Mouse (Mus musculus) forebrain, embryonic 10.5 days (tissue): Measurements from ENCODE around the gene Kcnab3. TPM values are rescaled to one million over a fixed set of nuclear protein-coding genes. Genes with fewer than 3 reads are reported as not detected.
A peak's percentile ranks its signal among the peaks of the same experiment; 100 is the strongest.

ENCODE experiments used
- DNase-seq: peaks from one replicate; pipeline ENCODE4 v3.0.0-alpha.2; 2017; ENCODE audit warnings: low spot score; ENCODE audit errors: extremely low spot score
- H3K27ac ChIP-seq: fragments of 300-500 bp; sonication (generic); 2 replicates; pipeline ENCODE4 v1.5.1; 2016; ENCODE audit warnings: mild to moderate bottlenecking
- H3K27me3 ChIP-seq: fragments of 300-500 bp; sonication (generic); 2 replicates; pipeline ENCODE4 v1.6.1; 2016; ENCODE audit warnings: mild to moderate bottlenecking; ENCODE audit not compliant: poor library complexity, severe bottlenecking
- H3K36me3 ChIP-seq: fragments of 300-500 bp; sonication (generic); replicated peaks from 2 replicates; pipeline ENCODE4 v1.6.1; 2016; ENCODE audit warnings: mild to moderate bottlenecking, moderate library complexity
- H3K4me1 ChIP-seq: fragments of 300-500 bp; sonication (generic); 2 replicates; pipeline ENCODE4 v1.6.1; 2016
- H3K4me3 ChIP-seq: fragments of 300-500 bp; sonication (generic); 2 replicates; pipeline ENCODE4 v1.5.1; 2016; ENCODE audit warnings: mild to moderate bottlenecking, moderate library complexity
- H3K9me3 ChIP-seq: fragments of 300-500 bp; sonication (generic); 2 replicates; pipeline ENCODE4 v1.6.1; 2016; ENCODE audit warnings: mild to moderate bottlenecking, moderate library complexity
- WGBS: fragments of 180-500 bp; shearing (Covaris S2); methylation state at CpG from one replicate; pipeline ENCODE4 v1.1.7; 2016; 5-methylcytosine and 5-hydroxymethylcytosine counted together
- polyA plus RNA-seq: library from polyadenylated mRNA; unstranded; fragments of >200 nt; fragmentation: Nextera tagmentation; extraction: Ambion mirVana; gene quantifications from 2 replicates; pipeline ENCODE4 v1.2.1, GENCODE M21; 2016

The Kcnab3 gene
- polyA plus RNA-seq, 1 experiment from 2014 or later = 1.2 TPM

DNA sequence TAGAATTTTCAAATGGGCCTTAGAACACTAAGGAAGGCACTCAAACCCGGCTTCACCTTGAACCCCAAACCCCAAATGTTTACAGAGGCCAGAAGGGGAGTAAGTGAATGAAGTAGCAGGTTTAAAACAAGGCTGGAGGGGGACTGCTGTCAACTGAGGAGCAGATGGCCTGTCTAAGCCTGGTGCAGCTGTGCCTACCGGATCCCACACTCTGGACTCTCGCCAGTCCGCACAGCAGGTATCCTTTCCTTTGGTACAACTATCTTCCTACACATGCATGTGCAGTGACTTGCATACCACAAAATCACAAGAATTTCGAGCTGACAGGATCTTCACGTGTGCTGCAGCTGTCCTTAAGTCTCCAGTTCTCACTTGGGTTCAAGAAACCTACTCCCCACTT, 4.0 kb upstream of the Kcnab3 start:
- Histone ChIP-seq H3K36me3 (peaks cover 43% of the 10 kb centered on the region), H3K4me1 (peaks cover 56% of the 10 kb centered on the region), H3K27ac (peak overlapping the region; percentile 97; the same call in 1 of the 2 replicates), H3K9me3 (no peaks in the 10 kb centered on the region), H3K27me3 (peaks cover 13% of the 10 kb centered on the region), H3K4me3 (peak overlapping the region; percentile 77)
- no peak for DNase-seq
- 78% methylated on average over 6 of the region's 6 CpGs for WGBS

DNA sequence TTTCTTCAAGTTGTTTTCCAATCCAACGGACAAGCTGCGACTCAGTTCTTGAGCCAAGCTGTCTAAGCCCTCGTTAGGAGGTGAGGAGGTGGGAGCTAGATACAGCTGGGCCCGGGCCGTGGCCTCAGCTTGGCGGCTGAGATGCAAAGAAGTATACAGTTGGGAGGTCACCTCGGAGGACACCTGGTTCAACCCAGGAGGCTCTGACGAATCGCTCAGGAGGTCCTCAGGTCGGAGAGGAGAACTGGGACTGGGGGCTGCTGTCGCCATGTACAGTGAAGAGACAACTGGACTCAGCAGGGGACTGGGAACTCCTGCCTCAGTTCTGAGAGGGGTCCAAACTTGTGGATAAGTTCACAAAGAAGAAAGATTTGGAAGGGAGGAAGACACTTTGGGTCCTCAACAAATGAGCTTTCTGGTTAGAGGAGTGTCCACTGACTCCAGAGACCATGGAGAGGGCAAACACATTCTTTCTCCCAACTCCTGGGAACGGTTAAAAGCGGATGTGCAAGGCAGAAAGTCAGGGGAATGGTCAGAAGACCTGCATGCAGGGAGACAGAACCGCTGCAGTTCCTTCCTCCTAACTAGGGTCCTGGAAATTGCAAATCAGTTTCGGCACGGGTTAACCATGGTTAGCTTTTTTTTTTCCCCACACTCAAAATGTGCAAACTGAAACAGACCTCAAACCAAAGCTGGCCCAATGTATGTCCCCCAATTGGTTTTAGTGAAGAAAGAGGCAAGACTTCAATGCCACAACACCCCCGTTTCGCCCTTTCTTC, 3.2 kb upstream of the Kcnab3 start:
- Histone ChIP-seq H3K27ac (peak overlapping the region; percentile 97), H3K4me3 (peak overlapping the region; percentile 77), H3K36me3 (peaks cover 34% of the 10 kb centered on the region), H3K4me1 (peaks cover 65% of the 10 kb centered on the region), H3K27me3 (peaks cover 22% of the 10 kb centered on the region), H3K9me3 (no peaks in the 10 kb centered on the region)
- DNase-seq = no peak
- 33% methylated on average over 18 of the region's 18 CpGs for WGBS

DNA sequence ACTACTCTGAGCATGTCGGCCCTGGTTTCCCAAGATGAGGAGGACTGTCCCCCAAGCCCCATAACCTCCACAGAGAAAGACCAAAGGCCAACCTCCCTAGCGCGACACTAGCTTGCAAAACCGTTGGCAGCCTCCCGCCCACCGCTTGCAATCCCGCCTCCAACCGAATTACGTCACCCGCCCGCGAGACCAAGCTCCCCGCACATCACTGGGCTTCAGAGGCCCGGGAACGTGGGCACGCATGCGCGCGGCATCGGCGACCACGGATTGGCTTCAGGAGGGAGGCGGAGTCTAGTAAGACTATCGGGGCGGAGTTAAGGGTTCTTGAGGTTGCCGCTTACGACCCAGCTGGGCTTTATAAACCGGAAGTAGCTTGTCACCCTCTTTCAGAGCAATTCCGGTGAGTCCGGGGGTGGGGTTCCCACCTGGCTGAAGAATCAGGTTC, 2.4 kb upstream of the Kcnab3 start, which contains the start of the genes Cntrob and Trappc1:
Gene Cntrob, minus strand, starts transcription at position 109 of the 445 bp plus-strand sequence.
Gene Trappc1, plus strand, starts transcription at position 314 of the 445 bp plus-strand sequence.
- Histone ChIP-seq H3K27ac (peak within 1 kb of the TSS; percentile 97), H3K36me3 (peaks cover 26% of the 10 kb centered on the region), H3K4me1 (peaks cover 66% of the 10 kb centered on the region), H3K27me3 (peaks cover 30% of the 10 kb centered on the region), H3K4me3 (peak within 1 kb of the TSS; percentile 77), H3K9me3 (no peaks in the 10 kb centered on the region)
- DNase-seq = peak; percentile 100
- WGBS = under 1% methylated on average over 30 of the region's 30 CpGs

DNA sequence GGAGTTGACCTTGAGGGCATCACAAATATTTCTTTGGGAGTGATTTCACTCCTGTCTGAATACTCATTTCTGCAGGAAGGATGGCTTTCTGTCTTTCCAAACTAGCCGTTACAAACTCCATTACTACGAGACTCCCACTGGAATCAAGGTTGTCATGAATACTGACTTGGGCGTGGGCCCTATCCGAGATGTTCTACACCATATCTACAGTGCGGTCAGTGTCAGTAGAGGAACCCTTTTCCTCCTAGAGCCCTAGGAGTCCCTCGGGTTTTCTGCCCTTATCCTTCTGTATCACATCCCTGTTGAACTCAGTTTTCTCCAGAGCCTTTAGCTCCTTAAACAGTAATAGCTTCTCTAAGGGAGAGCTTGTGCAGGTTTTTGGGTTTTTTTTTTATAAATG, 1.3 kb upstream of the Kcnab3 start:
- H3K4me3 ChIP-seq = peak overlapping the region; percentile 77
- peaks cover 15% of the 10 kb centered on the region for H3K36me3 ChIP-seq
- 0 out of 2 replicates have a peak overlapping the region, but pooled peaks have one; percentile 97 for H3K27ac ChIP-seq
- DNase-seq = no peak
- H3K4me1 ChIP-seq = peaks cover 66% of the 10 kb centered on the region
- WGBS = 82% methylated on average over 6 of the region's 6 CpGs
- no peaks in the 10 kb centered on the region for H3K9me3 ChIP-seq
- H3K27me3 ChIP-seq = peaks cover 41% of the 10 kb centered on the region

DNA sequence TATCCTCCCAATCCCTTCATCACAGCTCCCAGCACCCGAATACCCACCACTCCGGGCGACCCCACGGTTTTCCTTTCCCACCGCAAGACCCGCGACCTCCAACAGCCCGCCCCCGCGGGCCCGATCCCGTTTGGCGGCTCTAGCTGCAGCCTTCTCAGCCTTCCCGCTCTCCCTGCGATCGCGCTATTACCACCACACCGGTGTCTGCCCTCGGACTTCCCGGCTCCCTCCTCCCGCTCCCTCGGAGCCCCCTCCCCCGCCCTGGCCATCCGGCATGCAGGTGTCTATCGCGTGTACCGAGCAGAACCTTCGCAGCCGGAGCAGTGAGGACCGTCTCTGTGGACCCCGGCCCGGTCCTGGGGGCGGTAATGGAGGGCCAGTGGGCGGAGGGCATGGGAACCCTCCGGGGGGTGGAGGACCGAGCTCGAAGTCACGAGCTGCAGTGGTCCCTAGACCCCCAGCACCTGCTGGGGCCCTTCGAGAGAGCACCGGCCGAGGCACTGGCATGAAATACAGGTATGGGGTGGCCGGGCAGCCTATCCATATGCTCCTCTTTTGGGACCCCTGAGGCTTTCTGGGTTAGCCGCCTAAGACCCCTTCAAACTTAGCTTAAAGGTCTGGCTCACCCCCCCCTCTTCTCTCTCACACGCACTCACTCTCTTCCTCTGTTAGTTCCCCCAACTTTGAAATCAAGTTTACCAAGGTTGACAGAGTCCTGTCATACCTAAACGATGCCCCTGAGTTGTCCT, 524 bp downstream of the Kcnab3 start:
- Histone ChIP-seq H3K4me1 (peaks cover 65% of the 10 kb centered on the region), H3K27me3 (peaks cover 59% of the 10 kb centered on the region), H3K36me3 (no peaks in the 10 kb centered on the region), H3K27ac (peak overlapping the region; percentile 76), H3K4me3 (peak overlapping the region; percentile 77), H3K9me3 (no peaks in the 10 kb centered on the region)
- DNase-seq = no peak
- WGBS = 1% methylated on average over 45 of the region's 45 CpGs

DNA sequence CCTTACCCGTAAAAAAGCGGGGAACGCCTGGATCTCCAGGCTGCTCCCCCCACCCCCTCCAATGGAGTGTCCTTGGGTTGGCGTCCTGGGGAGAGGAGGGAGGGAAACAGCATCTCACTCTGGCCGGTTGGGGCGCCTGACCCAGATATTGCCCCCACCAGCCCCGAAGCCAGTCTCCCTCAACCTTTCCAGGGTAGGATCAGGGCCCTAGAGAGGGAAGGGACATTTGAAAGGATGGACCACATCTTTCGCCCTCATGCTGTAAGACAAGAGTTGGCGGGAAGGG, 1.0 kb downstream of the Kcnab3 start:
- Histone ChIP-seq H3K36me3 (no peaks in the 10 kb centered on the region), H3K4me1 (peaks cover 65% of the 10 kb centered on the region), H3K9me3 (no peaks in the 10 kb centered on the region), H3K27ac (no peak overlapping the region), H3K27me3 (peaks cover 60% of the 10 kb centered on the region), H3K4me3 (peak overlapping the region; percentile 77)
- DNase-seq = no peak
- WGBS = 7% methylated on average over 9 of the region's 9 CpGs

DNA sequence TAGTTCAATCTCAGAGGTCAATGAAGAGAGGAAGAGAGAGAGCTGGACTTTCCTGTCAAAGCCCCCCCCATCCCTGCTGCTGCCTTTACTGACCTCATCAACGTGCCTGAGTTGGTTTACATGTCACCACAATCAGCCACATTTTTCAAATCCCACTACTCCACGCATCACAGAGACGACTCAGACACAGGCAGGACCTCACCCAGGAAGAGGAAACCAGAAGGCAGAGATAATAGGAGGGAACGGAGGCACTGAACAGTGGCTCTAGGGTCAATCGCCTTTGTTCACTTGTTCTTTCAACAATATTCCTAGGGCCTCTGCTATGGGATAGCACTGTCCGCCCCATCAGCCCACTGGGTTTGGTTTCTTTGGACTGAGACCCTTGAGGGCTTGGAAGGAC, 1.6 kb downstream of the Kcnab3 start:
- H3K4me3 ChIP-seq = no peak overlapping the region; the same call in 1 of the 2 replicates
- 49% methylated on average over 6 of the region's 6 CpGs for WGBS
- no peak overlapping the region for H3K27ac ChIP-seq
- H3K4me1 ChIP-seq = peaks cover 65% of the 10 kb centered on the region
- DNase-seq = no peak
- H3K9me3 ChIP-seq = no peaks in the 10 kb centered on the region
- no peaks in the 10 kb centered on the region for H3K36me3 ChIP-seq
- H3K27me3 ChIP-seq = peaks cover 60% of the 10 kb centered on the region

DNA sequence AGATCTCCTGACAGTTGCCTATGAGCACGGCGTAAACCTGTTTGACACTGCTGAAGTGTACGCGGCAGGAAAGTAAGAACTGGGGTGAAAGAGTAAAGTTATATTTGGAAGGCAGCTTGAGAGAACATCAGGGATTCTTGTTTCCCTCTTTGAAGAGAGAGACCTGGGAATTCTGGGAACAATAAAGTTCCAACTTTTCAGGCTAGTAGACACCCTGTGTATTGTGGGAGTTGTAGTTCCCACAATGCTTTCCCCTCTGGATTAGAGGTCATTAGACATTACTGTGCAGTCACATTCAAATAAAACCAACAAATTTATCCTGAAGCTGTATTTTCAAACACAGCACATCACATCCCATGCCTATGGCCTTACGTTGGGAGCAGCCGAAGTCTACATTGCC, 2.5 kb downstream of the Kcnab3 start:
- no peaks in the 10 kb centered on the region for H3K9me3 ChIP-seq
- WGBS = 92% methylated on average over 6 of the region's 6 CpGs
- H3K4me1 ChIP-seq = peaks cover 65% of the 10 kb centered on the region
- H3K4me3 ChIP-seq = no peak overlapping the region
- H3K27ac ChIP-seq = no peak overlapping the region
- no peaks in the 10 kb centered on the region for H3K36me3 ChIP-seq
- H3K27me3 ChIP-seq = peaks cover 60% of the 10 kb centered on the region
- no peak for DNase-seq

DNA sequence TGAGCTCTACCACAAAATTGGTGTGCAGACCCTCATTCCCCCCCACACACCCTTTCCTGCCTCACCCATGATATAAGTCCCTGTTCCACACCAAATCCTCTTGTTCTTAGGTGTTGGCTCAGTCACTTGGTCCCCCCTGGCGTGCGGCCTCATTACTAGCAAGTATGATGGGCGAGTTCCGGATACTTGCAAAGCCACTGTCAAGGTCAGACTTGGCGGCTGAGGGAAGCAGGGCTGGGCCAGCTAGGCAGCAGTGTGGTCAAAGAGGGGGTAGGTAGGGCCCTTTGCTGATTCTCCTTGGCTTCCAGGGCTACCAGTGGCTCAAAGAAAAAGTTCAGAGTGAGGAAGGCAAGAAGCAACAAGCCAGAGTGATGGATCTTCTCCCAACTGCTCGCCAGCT, 5.1 kb downstream of the Kcnab3 start:
- DNase-seq = no peak
- Histone ChIP-seq H3K27ac (peak overlapping the region; percentile 9), H3K27me3 (peaks cover 55% of the 10 kb centered on the region), H3K36me3 (no peaks in the 10 kb centered on the region), H3K4me3 (peak overlapping the region; percentile 59; the same call in 1 of the 2 replicates), H3K9me3 (no peaks in the 10 kb centered on the region), H3K4me1 (peaks cover 42% of the 10 kb centered on the region)
- WGBS = 93% methylated on average over 6 of the region's 6 CpGs

DNA sequence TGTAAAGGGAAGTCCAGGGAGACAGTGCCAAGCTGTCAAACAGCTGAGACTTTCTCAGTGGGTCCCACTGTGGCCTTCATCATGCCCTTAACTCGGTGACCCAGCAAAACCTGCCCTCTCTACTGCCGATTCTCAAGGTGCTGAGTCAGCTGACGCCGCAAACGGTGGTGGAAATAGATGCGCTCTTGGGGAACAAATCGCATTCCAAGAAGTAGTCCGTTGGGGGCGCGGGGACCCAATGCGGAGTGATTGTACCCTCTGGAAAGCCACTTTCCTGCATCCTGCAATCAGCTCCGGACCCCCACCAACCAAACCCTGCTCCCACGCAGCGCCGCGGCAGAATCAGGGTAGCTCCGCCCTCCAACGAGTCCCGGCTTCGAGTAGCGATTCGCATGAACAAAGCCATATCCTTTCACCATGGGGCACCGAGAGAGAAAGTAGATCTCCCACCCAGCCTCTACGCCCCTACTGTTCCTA, 5.9 kb downstream of the Kcnab3 start:
- peaks cover 34% of the 10 kb centered on the region for H3K4me1 ChIP-seq
- peaks cover 47% of the 10 kb centered on the region for H3K27me3 ChIP-seq
- peak; percentile 78 for DNase-seq
- 1% methylated on average over 24 of the region's 24 CpGs for WGBS
- no peaks in the 10 kb centered on the region for H3K9me3 ChIP-seq
- H3K36me3 ChIP-seq = no peaks in the 10 kb centered on the region
- H3K4me3 ChIP-seq = peak overlapping the region; percentile 59
- peak overlapping the region; percentile 86 for H3K27ac ChIP-seq

DNA sequence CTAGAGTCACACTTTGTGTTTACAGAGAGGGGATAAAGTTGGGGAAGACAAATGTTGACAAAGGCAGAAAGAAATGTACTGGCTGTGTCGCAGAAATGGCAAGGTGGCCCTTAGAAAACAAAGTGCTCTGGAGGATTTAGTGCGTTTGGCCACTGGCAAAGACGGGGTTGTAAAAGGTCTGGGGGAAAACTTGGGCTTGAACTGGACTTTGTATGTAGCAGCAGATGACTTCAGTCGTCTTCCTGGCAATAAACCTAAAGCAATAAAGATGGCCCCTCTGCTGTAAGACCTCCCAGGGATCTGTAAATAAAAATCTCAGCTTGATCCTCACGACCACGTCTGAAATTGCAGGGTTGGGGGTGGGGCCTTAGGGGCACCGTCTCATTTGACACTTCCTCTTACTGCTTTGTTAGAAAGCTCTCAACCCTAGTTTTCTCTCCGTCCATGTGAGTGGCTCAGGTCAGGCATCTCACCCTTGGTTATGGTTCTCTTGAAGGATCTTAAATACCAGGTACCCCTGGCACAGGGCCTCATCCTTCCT, 6.7 kb downstream of the Kcnab3 start:
- Histone ChIP-seq H3K27ac (peak overlapping the region; percentile 86), H3K4me3 (peak overlapping the region; percentile 59), H3K4me1 (peaks cover 26% of the 10 kb centered on the region), H3K36me3 (no peaks in the 10 kb centered on the region), H3K27me3 (peaks cover 42% of the 10 kb centered on the region), H3K9me3 (no peaks in the 10 kb centered on the region)
- WGBS = 36% methylated on average over 8 of the region's 8 CpGs
- DNase-seq = no peak

DNA sequence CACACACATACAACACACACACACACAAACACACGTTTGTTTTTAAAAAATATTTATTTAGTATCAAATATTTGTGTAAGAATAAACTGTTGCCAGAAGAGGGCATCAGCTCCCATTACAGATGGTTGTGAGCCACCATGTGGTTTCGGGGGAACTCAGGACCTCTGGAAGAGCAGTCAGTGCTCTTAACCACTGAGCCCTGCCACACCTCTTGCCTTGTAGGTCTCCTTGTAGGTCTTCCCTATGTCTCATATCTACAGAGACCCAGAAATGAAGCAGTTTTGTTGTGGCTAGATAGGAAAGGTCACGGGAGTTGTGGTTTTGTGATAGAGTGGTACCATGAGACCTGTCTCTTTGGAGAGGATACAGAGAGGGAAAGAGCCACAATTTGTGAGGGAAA, 7.9 kb downstream of the Kcnab3 start:
- 73% methylated on average over 3 of the region's 3 CpGs for WGBS
- no peak overlapping the region for H3K4me3 ChIP-seq
- H3K27me3 ChIP-seq = peaks cover 42% of the 10 kb centered on the region
- H3K4me1 ChIP-seq = peaks cover 24% of the 10 kb centered on the region
- no peaks in the 10 kb centered on the region for H3K36me3 ChIP-seq
- 0 out of 2 replicates have a peak, but pooled peaks cover 3% of the 10 kb centered on the region for H3K9me3 ChIP-seq
- no peak overlapping the region for H3K27ac ChIP-seq
- no peak for DNase-seq
